Mouse (Mus musculus) small intestine, adult 2 months (tissue): ENCODE results near the gene Gpr183.

Experiments used
- CTCF ChIP-seq: fragments of 200-500 bp; IDR thresholded peaks from 2 replicates; pipeline ENCODE4 v1.5.1; 2012; ENCODE audit warnings: low read depth, mild to moderate bottlenecking, control low read depth, inconsistent platforms, low read length, moderate library complexity, mixed read lengths; ENCODE audit not compliant: insufficient replicate concordance, insufficient read length; ENCODE audit errors: extremely low read depth
- POLR2A ChIP-seq: fragments of 200-500 bp; IDR thresholded peaks from 2 replicates; pipeline ENCODE4 v1.6.1; 2012; ENCODE audit warnings: low read depth, mild to moderate bottlenecking, control low read depth, inconsistent platforms, low read length, moderate library complexity

DNA sequence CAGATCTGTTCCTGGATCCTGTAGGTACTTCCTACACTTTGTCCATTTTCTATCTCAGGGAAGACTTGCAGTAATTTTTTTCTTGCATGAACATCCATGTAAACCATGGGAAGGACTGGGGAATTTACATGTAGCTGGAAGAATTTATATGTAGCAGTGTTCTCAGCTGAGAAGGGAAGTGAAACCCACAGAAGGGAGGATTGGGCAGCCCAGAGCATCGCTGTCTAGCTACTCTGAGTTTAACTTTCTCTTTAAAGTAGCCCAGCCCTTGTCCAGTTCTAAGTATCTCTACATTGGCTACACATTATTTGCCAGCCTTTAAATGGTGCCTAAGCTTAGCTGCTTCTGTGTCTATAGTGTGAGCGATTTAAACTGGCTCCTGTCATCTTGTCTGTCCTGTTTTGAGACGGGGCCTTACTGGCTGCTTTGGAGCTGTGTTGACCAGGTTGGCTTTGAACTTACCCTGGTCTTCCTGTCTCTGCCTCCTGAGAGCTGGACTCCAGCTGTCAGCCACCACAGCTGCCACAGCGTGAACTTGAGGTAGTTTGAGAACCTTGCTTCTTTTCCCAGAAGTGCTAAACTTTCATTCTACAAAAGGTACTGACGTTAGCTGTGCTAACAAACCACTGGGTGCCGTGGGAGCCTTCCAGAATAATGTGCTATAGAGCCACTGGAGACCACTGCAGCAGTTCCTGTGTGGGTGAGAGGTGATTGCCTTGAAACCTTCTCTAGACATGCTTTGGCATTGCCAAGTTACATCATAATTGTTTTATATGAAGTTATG lies 48.5 kb downstream of the Gpr183 start:
- TF ChIP-seq POLR2A: no peak
- TF ChIP-seq CTCF: no peak
